Mouse (Mus musculus) erythroblast, embryonic 14.5 days (primary cell): Measurements from ENCODE around the gene Gm37240.

Experiments
- GATA1 ChIP-seq: IDR thresholded peaks from 2 replicates; pipeline ENCODE4 v1.6.1; 2012; ENCODE audit warnings: low read length, inconsistent platforms, mixed read lengths
- TAL1 ChIP-seq: IDR thresholded peaks from 3 replicates; pipeline ENCODE4 v1.6.1; 2012; ENCODE audit warnings: low read length, inconsistent platforms, mixed read lengths

GRCm38 (mm10) chr3:84851801-84852200 lies 1035.5 kb downstream of the Gm37240 start:
- TF ChIP-seq TAL1 = no peak
- TF ChIP-seq GATA1 = no peak
